Mouse (Mus musculus) thymus, postnatal 10 days (tissue): ENCODE results near the gene Patj.
A peak's percentile ranks its signal among the peaks of the same experiment; 100 is the strongest.
"Not testable (repeated sequence)": the region's sequence is repeated elsewhere in the genome, so short reads cannot be mapped to it uniquely, and the experiment has no call there.

Experiments
- DNase-seq, 2 experiments: peaks; one replicate each; pipeline ENCODE4 v3.0.0; 2021; ENCODE audit warnings: low spot score in 2 of 2

Patj gene

GRCm38 (mm10) chr4:98395690-98396437, at the start of gene Patj:
Patj (plus strand) TSS chr4:98395785.
- DNase-seq = peak; percentile 20 to 41

- no peak for DNase-seq
Observed at GRCm38 (mm10) chr4:98348580-98348979, 47.0 kb upstream of the Patj start.

GRCm38 (mm10) chr4:98358034-98358809, 37.4 kb upstream of the Patj start:
- DNase-seq = no peak

- DNase-seq = peak in 1 of 2 experiments; percentile 22
Observed at GRCm38 (mm10) chr4:98375401-98375800, 20.2 kb upstream of the Patj start.

- DNase-seq = no peak
Observed at GRCm38 (mm10) chr4:98376943-98377342, 18.6 kb upstream of the Patj start.

- DNase-seq = peak; percentile 73 to 80
Observed at GRCm38 (mm10) chr4:98382716-98383424, 12.7 kb upstream of the Patj start, which contains the start of gene Tm2d1. Tm2d1 (minus strand) TSS chr4:98383306.

- no peak for DNase-seq
Observed at GRCm38 (mm10) chr4:98385036-98385435, 10.5 kb upstream of the Patj start.

- no peak for DNase-seq
Observed at GRCm38 (mm10) chr4:98395346-98395689, 267 bp upstream of the Patj start.

GRCm38 (mm10) chr4:98400926-98401583, 5.5 kb downstream of the Patj start:
- no peak for DNase-seq

- no peak for DNase-seq
Observed at GRCm38 (mm10) chr4:98401584-98401962, 6.0 kb downstream of the Patj start.

- DNase-seq = no peak
Observed at GRCm38 (mm10) chr4:98403492-98403891, 7.9 kb downstream of the Patj start.

- no peak for DNase-seq
Observed at GRCm38 (mm10) chr4:98404412-98404811, 8.8 kb downstream of the Patj start.

GRCm38 (mm10) chr4:98408455-98408854, 12.9 kb downstream of the Patj start:
- DNase-seq = no peak

- DNase-seq = not testable (repeated sequence)
Observed at GRCm38 (mm10) chr4:98415150-98415549, 19.6 kb downstream of the Patj start.

GRCm38 (mm10) chr4:98428371-98428770, 32.8 kb downstream of the Patj start:
- no peak for DNase-seq

GRCm38 (mm10) chr4:98435641-98436457, 40.3 kb downstream of the Patj start:
- DNase-seq = peak; percentile 30 to 33

GRCm38 (mm10) chr4:98436664-98437363, 41.2 kb downstream of the Patj start:
- DNase-seq = peak; percentile 79 to 84

GRCm38 (mm10) chr4:98439261-98440005, 43.8 kb downstream of the Patj start:
- DNase-seq = peak; percentile 26 to 34

- no peak for DNase-seq
Observed at GRCm38 (mm10) chr4:98441248-98441647, 45.7 kb downstream of the Patj start.
